Mouse (Mus musculus): ENCODE measurements around the gene Cdc20b.

DNA sequence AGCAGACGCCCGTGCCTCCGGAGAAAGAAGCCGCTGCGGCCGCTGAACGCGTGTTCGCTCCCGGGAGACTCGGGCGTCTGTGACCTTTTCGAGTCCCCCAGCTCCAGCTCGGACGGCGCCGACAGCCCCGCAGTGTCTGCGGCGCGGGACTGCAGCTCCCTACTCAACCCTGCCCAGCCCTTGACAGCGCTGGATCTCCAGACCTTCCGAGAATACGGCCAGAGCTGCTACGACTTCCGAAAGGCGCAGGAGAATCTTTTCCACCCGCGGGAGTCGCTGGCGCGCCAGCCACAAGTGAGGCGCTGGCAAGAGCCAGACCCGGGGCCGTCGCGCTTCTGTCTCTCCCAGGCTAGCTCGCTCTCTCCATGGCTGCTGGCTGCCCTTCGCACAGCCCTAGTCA, 46.9 kb upstream of the Cdc20b start:
- no peak for TF ChIP-seq CTCF (IDR thresholded peaks at IDR 0.05; ENCODE audit: low read depth, low read length)
- TF ChIP-seq POLR2A (IDR thresholded peaks at IDR 0.05; ENCODE audit: insufficient read depth, low read length): no peak
- no peak for TF ChIP-seq EP300 (IDR thresholded peaks at IDR 0.05; ENCODE audit: insufficient read depth, low read depth, low read length)
